Mouse (Mus musculus): ENCODE results near the gene Poln.

Poln gene

DNA sequence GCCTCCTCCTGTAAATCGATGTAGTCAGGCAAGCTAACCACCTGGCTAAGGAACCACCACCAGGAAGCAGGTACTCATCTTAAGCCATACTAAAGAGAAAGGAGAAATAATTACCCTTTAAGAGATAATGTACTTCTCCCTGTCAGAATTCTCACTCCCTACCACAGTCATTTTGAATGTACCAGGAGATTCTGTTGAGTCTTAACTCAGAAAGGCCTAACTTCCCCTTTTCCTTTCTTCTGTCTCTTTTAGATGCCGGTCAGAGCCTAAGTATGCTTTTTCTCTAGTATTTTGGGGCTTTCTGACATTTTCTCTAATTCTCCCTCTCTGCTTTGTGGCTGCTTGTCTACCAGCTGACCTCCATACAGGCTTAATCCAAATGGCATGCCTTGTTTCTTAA lies 76.2 kb downstream of the Poln start:
- DNase-seq, result no peak

DNA sequence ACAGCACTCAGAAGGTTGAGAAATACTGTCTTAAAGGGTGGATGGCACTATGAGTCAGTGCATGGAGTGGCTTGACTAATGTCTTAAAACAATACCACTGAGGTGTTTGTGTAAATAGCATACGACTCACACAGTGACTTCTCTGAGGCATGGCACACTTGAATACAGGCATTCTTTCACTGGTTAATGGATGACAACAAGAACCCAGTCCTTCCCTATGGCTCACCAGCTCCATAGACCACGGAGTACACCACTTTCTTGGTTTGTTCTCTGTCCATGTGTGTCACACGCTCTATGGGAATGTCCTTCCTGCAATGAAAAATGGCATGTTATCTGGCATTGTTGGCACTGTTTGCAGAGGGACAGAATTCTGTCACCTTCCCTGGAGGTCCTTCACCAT lies 136.7 kb downstream of the Poln start:
- no peak for DNase-seq

DNA sequence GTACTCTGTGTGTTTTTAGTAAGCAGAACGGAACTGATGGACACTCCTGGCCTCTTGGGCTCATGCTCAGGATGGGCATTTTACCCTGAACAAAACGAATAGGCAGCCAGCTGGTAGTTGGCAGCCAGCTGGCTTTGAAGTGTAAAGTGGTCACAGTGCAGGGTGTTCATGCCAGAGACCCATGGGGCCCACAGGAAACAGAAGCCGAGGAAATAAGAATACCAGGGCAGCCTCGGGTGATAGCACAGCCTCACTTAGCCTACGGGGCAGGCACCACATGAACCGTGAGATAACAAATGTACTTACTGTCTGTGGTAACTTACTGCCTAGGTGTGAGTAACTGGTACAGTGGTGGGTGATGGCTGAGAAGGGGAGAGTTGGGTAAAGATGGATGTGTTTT lies 138.2 kb downstream of the Poln start:
- DNase-seq, result no peak

DNA sequence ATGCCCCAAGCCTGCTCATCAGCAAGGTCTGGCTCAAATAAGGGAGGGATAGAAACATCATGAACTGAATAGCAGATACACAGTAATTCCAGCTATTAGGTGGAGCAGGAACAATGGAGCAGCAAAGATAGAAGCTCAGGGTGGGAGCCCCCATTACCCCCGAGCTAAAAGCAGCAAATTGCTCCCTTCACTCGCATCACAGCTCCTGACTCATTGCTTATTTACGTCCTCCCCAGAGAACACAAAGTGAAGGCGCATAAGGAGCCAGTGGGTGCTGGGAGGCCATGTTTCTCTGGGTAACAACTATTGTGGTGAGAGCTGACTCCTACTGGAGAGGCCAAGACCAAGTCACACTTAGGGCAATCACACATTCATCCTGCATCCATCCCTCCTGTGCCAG lies 139.1 kb downstream of the Poln start:
- no peak for DNase-seq

DNA sequence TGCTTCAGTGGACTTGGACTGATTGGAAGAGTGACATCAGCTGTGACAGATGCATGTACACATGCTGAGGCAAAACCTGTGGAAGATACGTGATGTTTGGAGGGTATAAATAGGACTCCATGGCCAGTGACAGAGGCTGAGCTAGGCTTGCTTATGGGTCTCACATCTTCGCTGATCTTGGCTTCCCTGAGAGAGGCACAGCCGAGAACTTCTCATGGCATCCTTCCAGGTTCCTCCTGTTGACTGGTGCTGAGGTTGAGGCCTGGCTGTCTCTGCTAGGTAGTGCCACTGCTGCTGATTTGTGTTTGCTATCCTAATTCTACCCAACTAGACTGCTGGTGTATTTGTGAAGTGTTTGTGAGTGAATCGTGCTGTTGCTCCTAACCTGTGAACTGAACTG lies 150.3 kb downstream of the Poln start:
- no peak for DNase-seq

DNA sequence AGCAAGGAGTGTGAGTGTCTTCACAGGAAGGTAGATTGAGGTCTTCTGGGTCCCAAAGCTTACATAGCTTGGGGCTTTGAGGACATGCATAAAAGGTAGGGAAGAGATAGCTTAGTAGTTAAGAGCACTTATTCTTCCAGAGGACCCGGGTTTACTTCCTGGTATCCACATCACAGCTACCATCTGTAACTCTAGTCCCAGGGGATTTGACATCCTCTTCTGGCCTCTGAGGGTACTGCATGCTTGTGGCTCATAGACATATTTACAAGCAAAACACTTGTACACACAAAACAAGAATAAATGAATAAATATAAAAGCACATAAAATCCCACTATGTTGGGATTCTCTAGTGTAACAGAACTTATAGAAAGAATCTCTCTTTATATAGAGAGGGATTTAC lies 154.6 kb downstream of the Poln start:
- DNase-seq, result no peak

DNA sequence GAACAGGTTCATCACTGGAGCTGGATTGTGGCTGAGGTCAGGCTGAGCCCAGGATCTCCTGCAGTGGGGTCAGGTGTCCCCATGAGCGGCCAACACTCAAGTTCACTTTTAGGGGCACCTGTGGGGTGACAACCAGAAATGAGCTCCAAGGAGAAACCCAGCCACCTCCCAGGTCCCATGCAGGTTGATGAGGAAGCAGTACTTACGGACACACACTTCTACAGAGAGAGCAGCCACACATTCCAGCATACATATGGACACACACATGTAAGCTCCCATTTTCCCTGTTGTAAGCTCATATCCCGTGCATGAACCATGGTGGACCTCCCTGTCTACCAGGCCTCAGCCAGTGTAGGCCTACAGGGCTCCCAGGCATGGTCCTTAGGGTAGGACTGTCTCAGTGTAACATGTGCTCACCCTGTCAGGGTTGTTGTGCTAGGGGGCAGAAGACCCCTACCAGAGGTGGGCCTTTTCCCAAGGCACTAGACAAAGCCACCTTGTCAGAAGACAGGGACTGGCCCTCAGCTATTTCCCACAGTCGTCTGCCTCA lies 161.8 kb downstream of the Poln start:
- DNase-seq, result no peak

DNA sequence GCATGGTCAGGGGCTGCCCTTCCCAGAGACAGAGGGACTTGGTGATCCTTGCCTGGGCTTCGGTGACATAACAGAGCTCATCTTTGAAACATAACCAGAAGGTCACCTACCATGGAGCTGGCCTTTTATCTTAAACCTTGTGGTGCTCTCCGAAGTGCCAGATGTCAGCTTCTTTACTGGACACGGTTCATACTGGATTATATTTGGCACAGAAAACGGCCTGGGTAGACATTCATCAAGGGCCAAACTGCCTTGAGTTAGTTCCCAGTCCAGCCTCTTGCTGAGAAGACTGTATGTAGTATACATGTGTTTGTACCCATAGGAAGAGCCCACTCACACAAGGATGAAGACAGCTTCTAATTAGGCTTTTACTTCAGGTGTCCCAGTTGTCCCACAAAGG lies 162.4 kb downstream of the Poln start:
- DNase-seq, result no peak

DNA sequence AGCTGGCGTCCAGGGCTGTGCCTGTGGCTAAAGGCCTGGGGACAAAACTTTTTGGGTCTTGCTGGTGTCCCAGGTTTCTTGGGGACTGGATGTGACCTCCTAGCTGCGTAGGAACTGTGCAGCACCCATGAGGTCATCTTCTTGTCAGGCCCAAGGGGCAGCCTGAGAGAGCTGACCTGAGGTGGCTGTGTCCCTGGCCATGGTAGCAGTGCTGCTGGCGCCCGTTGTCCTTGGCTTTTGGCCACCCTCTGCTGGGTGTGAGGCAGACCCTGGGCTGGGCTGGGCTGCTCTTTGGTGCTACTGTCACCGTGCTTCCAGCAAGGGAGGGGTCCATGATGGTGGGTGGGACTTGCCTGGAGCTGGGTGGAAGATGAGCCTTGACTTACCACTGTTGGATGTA lies 164.6 kb downstream of the Poln start:
- DNase-seq, result no peak

DNA sequence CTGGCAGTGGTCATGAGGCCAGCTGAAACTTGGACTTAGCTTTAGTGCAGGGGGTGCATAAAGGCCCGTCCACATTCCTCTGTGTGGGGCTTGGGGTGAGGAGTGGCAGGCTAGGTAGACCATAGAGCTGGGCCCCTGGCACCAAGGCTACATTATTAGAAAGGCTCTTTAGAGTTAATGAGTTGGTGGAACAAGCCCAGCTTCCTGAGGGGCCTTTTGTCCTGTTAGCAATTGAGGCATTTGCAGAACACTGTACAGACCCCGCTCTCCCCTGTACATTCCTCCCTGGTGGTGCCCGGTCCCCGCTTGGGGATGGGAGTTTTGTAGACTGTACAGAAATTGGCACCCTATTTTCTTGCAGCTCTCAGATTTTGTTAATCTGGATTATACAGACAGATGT lies 166.6 kb downstream of the Poln start:
- no peak for DNase-seq

DNA sequence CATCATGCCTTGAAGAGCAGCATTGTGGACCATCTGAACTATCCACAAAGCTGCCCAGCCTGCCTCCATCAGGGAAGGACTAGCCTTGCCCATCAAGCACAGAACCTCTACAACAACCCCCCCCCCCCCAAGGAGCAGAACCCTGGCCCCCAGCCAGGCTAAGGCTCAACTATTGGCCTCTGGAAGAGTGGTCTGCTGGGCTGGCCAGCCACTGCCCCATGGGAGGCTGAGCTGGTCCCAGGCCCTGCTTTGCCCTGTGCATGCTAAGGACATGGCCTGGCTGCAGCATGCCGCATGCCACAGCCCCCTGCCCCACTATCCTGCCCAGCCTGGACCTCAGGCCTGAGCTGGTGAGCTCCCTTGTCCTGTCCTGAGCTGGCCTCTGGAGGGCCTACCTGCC lies 167.8 kb downstream of the Poln start:
- no peak for DNase-seq

DNA sequence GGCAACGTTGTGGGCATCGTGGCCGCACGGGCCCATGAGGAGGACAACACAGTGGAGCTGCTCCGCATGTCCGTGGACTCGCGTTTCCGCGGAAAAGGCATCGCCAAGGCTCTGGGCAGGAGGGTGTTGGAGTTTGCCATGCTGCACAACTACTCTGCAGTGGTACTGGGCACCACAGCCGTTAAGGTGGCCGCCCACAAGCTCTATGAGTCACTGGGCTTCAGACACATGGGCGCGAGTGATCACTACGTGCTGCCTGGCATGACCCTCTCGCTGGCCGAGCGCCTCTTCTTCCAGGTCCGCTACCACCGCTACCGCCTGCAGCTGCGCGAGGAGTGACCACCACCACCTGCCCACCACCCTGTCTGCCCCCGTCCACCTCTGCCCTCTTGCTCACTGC lies 168.4 kb downstream of the Poln start:
- no peak for DNase-seq

DNA sequence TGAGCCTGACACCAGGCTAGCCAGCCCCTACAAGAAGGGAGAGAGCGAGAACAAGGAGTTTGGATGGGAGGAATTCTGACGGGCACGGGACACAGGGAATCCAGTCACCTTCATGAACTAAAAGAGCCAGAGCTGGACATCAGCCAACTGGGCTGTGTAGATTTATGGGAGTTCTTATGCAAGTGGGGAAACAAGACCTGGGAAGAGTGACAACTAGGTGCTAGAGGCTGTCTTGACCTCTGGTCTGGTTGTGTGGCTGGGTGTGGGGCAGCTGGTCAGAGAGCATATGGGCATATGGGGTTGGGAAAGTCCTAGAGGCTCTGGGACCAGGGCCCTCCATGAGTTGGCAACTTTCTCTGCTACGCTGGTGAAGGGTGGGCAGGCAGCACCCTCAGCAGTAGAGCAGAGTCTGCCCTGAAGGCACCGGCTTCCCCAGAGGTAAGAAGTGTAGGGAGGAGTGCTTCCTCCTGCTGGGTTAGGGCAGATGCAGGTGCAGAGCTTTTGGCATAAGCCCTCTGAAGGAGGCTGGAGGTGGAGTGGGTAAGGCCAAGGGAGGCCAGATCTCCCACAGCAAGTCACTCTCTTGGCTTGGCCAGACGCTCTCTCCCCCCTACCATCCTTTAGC lies 169.7 kb downstream of the Poln start:
- DNase-seq, result no peak

DNA sequence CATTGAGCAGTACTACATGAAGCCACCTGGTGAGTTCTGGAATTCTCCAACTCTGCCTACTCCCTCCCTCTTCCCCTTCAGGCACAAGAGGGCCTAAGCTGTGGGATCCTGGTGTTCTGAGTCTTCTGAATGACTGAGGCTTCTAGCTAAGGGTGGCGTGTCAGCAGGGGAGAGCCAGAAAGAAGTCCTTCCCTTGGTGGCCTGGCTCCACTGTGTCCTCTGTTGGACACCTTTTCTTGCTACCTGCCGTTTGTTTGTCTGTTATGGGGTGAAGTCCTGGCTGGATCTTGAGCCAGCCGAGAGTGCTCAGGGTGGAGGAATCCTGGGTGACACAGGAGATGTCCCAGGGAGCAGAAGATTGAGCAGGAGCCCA lies 170.8 kb downstream of the Poln start:
- no peak for DNase-seq

DNA sequence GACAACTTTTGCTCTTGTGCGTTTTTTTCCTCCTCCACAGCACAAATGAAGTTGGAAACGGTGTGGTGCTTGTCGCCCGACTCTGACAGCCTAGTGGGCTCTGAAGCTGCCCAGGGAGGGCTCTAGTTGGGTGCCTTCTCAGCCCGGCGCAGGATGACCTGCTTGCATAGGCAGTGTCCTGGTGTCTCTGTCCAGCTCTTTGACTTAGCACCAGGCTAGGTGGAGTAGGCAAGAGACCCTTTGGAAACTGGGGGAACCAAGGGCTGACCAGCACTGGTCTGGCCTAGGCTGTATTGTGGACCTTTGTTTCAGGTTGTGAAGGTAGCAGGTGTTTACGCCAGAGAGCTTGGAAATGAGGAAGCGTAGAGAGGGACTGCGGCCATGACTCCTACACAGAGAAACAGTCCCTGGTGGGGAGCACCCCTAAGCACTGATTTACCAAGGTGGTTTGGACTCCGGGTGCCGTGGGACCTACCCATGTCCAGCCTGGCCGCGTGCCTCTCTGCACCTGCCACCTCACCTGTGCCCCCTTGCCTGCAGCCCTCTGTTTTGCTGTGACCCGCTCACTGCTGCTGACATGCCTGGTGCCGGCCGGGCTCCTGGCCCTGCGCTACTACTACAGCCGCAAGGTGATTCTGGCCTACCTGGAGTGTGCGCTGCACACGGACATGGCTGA lies 171.3 kb downstream of the Poln start:
- DNase-seq, result no peak

DNA sequence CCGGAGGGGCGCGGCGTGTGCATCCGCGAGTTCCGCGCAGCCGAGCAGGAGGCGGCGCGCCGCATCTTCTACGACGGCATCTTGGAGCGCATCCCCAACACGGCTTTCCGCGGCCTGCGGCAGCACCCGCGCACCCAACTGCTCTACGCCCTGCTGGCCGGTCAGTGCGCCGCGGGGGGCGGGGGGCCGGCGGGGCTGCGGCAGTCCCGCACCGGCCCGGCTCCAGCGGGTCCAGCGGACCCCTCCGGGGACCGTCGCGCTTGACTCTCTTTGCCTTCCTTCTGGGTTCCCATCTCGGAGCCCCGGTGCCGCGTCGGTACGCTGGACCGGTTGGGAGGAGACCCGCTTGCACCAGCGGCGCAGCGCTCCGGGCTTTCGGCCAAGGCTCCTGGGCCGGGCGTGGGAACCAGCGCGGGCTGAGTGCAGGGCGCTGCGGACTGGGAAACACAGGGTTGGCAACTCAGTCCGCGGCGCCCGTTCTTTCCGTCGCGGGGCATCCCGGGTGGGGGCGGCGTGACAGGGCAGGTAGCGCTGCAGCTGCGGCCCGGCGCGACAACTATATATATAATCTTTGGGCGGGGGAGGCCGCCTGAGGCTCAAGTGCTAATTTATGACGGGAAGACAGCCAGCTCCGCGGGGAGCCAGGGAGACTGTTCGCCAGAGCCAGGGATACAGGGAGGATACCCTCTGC lies 172.1 kb downstream of the Poln start:
- DNase-seq, result no peak

DNA sequence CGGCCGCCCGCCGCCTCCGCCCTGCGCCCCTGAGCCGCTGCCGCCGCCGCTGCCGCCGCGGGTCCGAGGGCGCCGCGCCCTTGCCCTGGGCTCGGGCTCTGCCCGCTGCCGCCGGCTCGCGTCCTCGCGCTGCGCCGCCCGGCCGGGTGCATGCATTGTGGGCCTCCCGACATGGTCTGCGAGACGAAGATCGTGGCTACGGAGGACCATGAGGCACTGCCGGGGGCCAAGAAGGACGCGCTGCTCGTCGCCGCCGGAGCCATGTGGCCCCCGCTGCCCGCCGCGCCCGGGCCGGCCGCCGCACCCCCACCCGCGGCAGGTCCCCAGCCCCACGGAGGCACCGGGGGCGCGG lies 172.6 kb downstream of the Poln start:
- DNase-seq, result no peak

DNA sequence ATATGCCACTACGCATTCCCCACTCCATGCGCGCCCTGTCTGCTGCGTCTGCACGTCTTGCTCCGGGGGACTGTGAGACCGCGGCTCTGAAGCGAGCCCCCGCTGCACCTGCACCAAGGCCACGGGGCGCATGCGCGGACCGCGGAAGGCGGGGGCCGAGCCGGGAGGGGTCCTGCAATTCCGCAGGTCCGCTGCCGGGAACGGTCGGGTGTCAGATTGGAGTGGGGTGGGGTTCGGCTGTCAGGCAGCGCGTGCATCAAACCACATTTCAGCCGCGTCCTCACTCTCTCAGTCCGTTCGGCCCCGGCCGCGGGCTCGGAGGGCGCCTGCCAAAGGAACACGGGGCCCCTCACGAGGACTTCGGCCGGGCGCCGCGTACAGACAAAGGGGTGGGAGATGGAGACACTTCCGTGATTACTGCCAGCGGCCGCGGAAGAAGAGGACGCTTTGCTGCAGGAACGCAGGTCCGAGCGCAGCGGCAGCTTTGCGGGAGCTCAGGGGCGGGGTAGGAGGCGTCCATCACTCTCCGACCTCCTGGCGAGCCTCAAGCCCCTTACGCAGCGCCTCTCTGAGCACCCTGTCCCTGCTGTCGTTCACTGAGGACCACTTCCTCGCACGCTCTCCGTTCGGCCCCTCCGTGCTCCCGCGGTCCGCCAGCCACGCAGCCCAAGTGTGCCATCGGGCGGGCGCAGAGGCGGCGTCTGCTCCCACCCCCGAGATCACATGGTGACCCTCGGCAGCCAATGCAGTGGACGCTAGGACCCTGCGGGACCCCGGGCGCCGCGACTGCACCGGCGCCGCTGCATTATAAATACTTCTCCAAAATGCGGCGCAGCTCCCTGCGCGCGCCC lies 173.2 kb downstream of the Poln start, which contains the start of gene Nat8l:
Gene Nat8l, plus strand, starts transcription at position 142 of the 851 bp plus-strand sequence.
- DNase-seq, result peak; percentile 73 to 76

DNA sequence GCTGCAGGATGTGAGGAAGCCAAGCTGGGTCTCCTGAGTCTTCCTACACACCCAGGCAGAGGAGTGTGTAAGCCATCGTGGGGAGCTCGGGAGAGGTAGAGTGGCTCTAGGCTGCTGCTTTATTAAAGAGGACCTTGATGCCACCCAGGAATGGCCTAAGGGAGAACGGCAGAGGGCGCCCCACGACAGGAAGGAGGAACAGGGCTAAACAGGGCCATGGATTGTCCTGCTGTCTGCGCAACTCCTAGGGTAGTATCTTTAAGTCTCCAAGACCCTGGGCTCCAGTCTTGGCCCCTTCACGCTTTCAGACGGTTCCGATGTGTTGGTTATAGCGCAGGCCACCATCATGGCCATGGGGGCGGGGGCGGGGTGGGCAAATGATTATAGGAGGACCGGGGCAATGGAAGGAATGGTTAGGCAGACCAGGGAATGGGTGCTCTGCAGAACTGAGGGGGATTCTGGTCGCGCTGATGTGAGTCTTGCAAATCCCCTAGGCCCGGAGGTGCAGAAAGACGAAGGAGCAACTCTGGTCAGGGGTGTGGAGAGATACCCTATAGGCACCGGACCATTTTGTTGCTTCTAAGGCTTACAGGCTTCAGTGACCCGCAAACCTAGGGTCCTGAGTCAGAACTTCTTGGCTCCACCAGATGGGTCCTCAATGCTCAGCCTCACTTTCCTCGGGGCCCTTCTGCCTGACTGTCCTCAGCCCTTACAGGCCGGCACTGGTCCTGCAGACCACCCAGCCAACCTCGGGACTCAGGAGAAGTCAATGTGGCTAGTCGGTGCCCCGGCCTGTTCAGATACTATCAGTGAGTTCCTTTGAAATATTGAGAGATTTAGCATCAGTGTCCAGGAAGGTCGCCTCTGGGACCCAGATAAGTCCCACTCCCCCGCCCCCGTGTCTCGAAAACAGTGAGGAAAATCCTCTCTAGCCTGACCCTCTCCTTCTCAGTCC lies 174.3 kb downstream of the Poln start:
- peak; percentile 45 to 54 for DNase-seq

DNA sequence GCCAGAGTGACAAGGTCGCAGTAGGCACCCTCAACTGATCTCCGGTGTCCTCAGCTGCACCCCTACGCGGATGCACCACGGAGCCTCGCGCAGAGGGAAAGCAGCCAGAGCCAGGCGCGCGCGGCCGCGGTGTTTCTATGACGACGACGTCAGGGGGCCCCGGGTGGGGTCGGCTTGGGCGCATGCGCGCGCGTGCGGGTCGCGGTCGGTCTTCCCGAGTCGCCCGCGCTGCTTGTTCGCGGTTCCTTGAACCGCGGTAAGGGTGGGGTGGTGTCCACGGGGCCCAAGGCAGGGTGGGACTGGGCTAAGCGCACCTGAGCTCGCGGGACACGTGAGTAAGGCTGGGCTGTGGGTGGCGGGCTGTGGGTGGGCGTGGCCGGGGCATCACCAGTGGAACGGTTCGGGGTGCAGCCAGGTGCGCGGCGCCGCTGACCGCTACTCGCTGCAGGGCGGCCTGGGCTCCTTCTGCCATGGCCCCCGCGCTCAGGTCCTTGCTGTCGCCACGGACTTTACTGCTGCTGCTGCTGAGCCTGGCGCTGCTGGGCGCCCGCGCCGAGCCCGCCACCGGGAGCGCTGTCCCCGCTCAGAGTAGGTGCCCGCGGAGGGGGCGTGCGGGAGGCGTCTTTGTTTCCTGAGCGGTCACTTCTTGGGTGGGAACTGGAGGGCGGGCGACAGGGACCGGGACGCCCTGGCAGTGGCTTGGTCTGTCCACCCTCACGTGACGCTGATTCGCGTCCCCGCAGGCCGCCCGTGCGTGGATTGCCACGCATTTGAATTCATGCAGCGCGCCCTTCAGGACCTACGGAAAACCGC lies 185.7 kb downstream of the Poln start, which contains the start of gene Gm1673:
Gene Gm1673, plus strand, starts transcription at position 125 of the 813 bp plus-strand sequence.
- DNase-seq, result peak; percentile 87 to 90

DNA sequence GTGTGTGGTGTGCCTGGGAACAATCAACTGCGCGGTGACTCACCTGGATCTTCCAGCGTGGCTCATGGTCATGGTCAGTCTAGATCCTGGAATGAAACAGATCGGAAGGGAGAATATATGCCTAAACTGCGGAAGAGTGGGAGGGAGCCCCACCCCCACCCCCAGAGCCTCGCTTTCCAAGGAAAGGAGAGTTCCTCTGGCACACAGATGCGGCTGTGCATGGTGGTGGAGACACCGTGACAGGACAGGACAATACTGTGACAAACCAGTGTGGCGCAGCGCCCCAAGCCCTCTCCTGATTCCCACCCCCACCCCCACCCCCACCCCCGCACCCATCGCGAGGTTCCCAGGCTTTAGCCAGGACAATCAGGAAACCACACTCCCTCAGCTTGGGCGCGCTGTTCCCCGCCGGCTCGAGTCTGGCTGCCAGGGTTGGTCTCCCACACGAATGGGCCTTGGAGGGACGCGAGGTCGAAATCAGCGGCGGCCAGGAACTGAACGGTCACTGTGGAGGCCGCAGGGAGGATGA lies 186.5 kb downstream of the Poln start:
- DNase-seq, result no peak
